Mouse (Mus musculus): ENCODE data around the gene Crmp1. TPM values are rescaled to one million over a fixed set of nuclear protein-coding genes. Genes with fewer than 3 reads are reported as not detected.

Gene Crmp1
- total and polyA plus RNA-seq, 3 experiments, result not detected

- no peaks in the 10 kb centered on the region for H3K36me3 ChIP-seq (replicated peaks)
- H3K4me3 ChIP-seq (ENCODE audit: low read depth, low read length), result no peak overlapping the region
- ATAC-seq (ENCODE audit: extremely low read depth, insufficient number of reproducible peaks, low FRiP score, poor library complexity, severe bottlenecking), result no peak
- H3K27me3 ChIP-seq (ENCODE audit: insufficient read depth, low read length), result no peaks in the 10 kb centered on the region
- no peaks in the 10 kb centered on the region for H3K4me1 ChIP-seq (ENCODE audit: insufficient read depth, low read depth, low read length)
- DNase-seq (ENCODE audit: low spot score), result no peak
- no peak for TF ChIP-seq CTCF (IDR thresholded peaks at IDR 0.05; ENCODE audit: low read depth, low read length)
- TF ChIP-seq GATA1 (IDR thresholded peaks at IDR 0.05; ENCODE audit: borderline replicate concordance, low read length), result no peak
- no peak for TF ChIP-seq TAL1 (conservative IDR thresholded peaks at IDR 0.05; ENCODE audit: low read depth, low read length)
- no peak for TF ChIP-seq POLR2AphosphoS5 (IDR thresholded peaks at IDR 0.05; ENCODE audit: insufficient replicate concordance, low read depth, low read length)
- TF ChIP-seq GATA2 (IDR thresholded peaks at IDR 0.05; ENCODE audit: borderline replicate concordance, low read depth, low read length), result no peak
- H3K9me3 ChIP-seq (replicated peaks), result peaks cover 23% of the 10 kb centered on the region
Measured at GRCm38 (mm10) chr5:37204886-37205285, 36.9 kb upstream of the Crmp1 start.

- DNase-seq (ENCODE audit: low spot score) (no peak), ATAC-seq (ENCODE audit: extremely low read depth, insufficient number of reproducible peaks, low FRiP score, poor library complexity, severe bottlenecking) (no peak)
- no peaks in the 10 kb centered on the region for H3K4me1 ChIP-seq (ENCODE audit: insufficient read depth, low read depth, low read length)
- no peak for TF ChIP-seq GATA2 (IDR thresholded peaks at IDR 0.05; ENCODE audit: borderline replicate concordance, low read depth, low read length)
- TF ChIP-seq GATA1 (IDR thresholded peaks at IDR 0.05; ENCODE audit: borderline replicate concordance, low read length), result no peak
- TF ChIP-seq POLR2AphosphoS5 (IDR thresholded peaks at IDR 0.05; ENCODE audit: insufficient replicate concordance, low read depth, low read length), result no peak
- no peak for TF ChIP-seq CTCF (IDR thresholded peaks at IDR 0.05; ENCODE audit: low read depth, low read length)
- TF ChIP-seq TAL1 (conservative IDR thresholded peaks at IDR 0.05; ENCODE audit: low read depth, low read length), result no peak
- no peaks in the 10 kb centered on the region for H3K27me3 ChIP-seq (ENCODE audit: insufficient read depth, low read length)
- H3K9me3 ChIP-seq (replicated peaks), result peaks cover 23% of the 10 kb centered on the region
- H3K4me3 ChIP-seq (ENCODE audit: low read depth, low read length), result no peak overlapping the region
- H3K36me3 ChIP-seq (replicated peaks), result no peaks in the 10 kb centered on the region
Measured at GRCm38 (mm10) chr5:37205420-37205819, 36.3 kb upstream of the Crmp1 start.

DNA sequence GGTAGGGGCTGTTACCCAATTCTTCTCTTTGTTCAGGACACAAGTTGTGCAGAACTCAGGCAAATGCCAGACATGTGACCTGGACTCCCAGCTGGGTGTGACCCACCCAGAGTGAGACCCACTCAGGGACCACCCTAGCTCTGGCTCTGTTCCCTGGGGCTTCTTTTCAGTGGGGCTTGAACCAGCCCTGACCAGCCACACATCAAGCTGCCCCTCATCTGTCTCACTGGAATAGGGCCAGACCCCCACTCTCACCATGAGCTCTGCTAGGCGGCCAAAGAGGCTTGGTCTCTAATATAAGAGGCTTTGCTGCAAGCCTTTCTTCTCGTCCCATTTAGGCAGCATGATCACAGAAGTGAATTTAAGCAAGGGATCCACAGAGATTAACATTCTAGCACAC is 35.4 kb upstream of the Crmp1 start:
- TF ChIP-seq CTCF (IDR thresholded peaks at IDR 0.05; ENCODE audit: low read depth, low read length) (no peak), POLR2AphosphoS5 (IDR thresholded peaks at IDR 0.05; ENCODE audit: insufficient replicate concordance, low read depth, low read length) (no peak), GATA1 (IDR thresholded peaks at IDR 0.05; ENCODE audit: borderline replicate concordance, low read length) (no peak), GATA2 (IDR thresholded peaks at IDR 0.05; ENCODE audit: borderline replicate concordance, low read depth, low read length) (no peak), TAL1 (conservative IDR thresholded peaks at IDR 0.05; ENCODE audit: low read depth, low read length) (no peak)
- Histone ChIP-seq H3K4me3 (ENCODE audit: low read depth, low read length) (no peak overlapping the region), H3K27me3 (ENCODE audit: insufficient read depth, low read length) (no peaks in the 10 kb centered on the region), H3K9me3 (replicated peaks) (peaks cover 24% of the 10 kb centered on the region), H3K4me1 (ENCODE audit: insufficient read depth, low read depth, low read length) (no peaks in the 10 kb centered on the region), H3K36me3 (replicated peaks) (no peaks in the 10 kb centered on the region)
- no peak for ATAC-seq (ENCODE audit: extremely low read depth, insufficient number of reproducible peaks, low FRiP score, poor library complexity, severe bottlenecking)
- DNase-seq (ENCODE audit: low spot score), result no peak

- Histone ChIP-seq H3K4me3 (ENCODE audit: low read depth, low read length) (no peak overlapping the region), H3K36me3 (replicated peaks) (no peaks in the 10 kb centered on the region), H3K4me1 (ENCODE audit: insufficient read depth, low read depth, low read length) (no peaks in the 10 kb centered on the region), H3K9me3 (replicated peaks) (peaks cover 30% of the 10 kb centered on the region), H3K27me3 (ENCODE audit: insufficient read depth, low read length) (no peaks in the 10 kb centered on the region)
- DNase-seq (ENCODE audit: low spot score) (no peak), ATAC-seq (ENCODE audit: extremely low read depth, insufficient number of reproducible peaks, low FRiP score, poor library complexity, severe bottlenecking) (no peak)
- no peak for TF ChIP-seq TAL1 (conservative IDR thresholded peaks at IDR 0.05; ENCODE audit: low read depth, low read length)
Measured at GRCm38 (mm10) chr5:37212938-37213708, 28.6 kb upstream of the Crmp1 start.

DNA sequence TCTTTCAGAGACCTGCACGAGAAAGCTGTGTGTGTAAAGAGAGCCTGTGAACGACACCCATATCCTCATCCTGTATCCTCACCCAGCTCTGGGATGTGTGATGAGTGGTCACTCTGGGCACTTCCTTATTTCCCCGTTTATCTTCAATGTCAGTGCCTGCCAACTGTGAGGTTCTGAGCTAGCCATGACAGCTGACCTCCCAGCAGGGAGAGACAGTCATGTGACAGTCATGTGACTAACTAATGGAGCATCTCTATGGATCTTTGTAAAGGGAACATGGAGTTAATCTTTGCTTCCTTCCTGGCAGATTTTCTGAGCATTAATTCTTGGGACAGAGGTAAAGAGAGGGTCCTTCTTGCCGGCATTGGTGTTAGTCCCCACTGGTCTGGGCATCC is 28.0 kb upstream of the Crmp1 start:
- ATAC-seq (ENCODE audit: extremely low read depth, insufficient number of reproducible peaks, low FRiP score, poor library complexity, severe bottlenecking), result no peak
- H3K4me1 ChIP-seq (ENCODE audit: insufficient read depth, low read depth, low read length), result no peaks in the 10 kb centered on the region
- H3K4me3 ChIP-seq (ENCODE audit: low read depth, low read length), result no peak overlapping the region
- H3K9me3 ChIP-seq (replicated peaks), result peaks cover 30% of the 10 kb centered on the region
- no peak for DNase-seq (ENCODE audit: low spot score)
- no peaks in the 10 kb centered on the region for H3K36me3 ChIP-seq (replicated peaks)
- TF ChIP-seq CTCF (IDR thresholded peaks at IDR 0.05; ENCODE audit: low read depth, low read length), result no peak
- no peak for TF ChIP-seq GATA2 (IDR thresholded peaks at IDR 0.05; ENCODE audit: borderline replicate concordance, low read depth, low read length)
- TF ChIP-seq TAL1 (conservative IDR thresholded peaks at IDR 0.05; ENCODE audit: low read depth, low read length), result no peak
- no peaks in the 10 kb centered on the region for H3K27me3 ChIP-seq (ENCODE audit: insufficient read depth, low read length)

- Histone ChIP-seq H3K27me3 (ENCODE audit: insufficient read depth, low read length) (no peaks in the 10 kb centered on the region), H3K4me1 (ENCODE audit: insufficient read depth, low read depth, low read length) (no peaks in the 10 kb centered on the region), H3K9me3 (replicated peaks) (peaks cover 35% of the 10 kb centered on the region), H3K4me3 (ENCODE audit: low read depth, low read length) (no peak overlapping the region), H3K36me3 (replicated peaks) (no peaks in the 10 kb centered on the region)
- TF ChIP-seq TAL1 (conservative IDR thresholded peaks at IDR 0.05; ENCODE audit: low read depth, low read length), result no peak
- no peak for TF ChIP-seq CTCF (IDR thresholded peaks at IDR 0.05; ENCODE audit: low read depth, low read length)
- TF ChIP-seq GATA1 (IDR thresholded peaks at IDR 0.05; ENCODE audit: borderline replicate concordance, low read length), result no peak
- TF ChIP-seq GATA2 (IDR thresholded peaks at IDR 0.05; ENCODE audit: borderline replicate concordance, low read depth, low read length), result no peak
- no peak for TF ChIP-seq POLR2AphosphoS5 (IDR thresholded peaks at IDR 0.05; ENCODE audit: insufficient replicate concordance, low read depth, low read length)
- ATAC-seq (ENCODE audit: extremely low read depth, insufficient number of reproducible peaks, low FRiP score, poor library complexity, severe bottlenecking) (no peak), DNase-seq (ENCODE audit: low spot score) (no peak)
Measured at GRCm38 (mm10) chr5:37214614-37215013, 27.1 kb upstream of the Crmp1 start.
